In genomic region chr3:79233478-79234415, GRCm38 (mm10) we compare ENCODE assay signal across 12 mouse cellular contexts. TPM values are rescaled to one million over a fixed set of nuclear protein-coding genes. Genes with fewer than 3 reads are reported as not detected.
DNase-seq lines count a peak whose midpoint lies in the region; ATAC-seq and TF ChIP-seq lines count a peak whose summit lies in the region.
"Had no signal": no experiment of that assay in that cellular context is flagged by ENCODE, and none has a peak within 500 bp of the region (broad histone marks: within the 10 kb centered on the region; RNA-seq: fewer than 3 reads in every experiment).

No protein-coding gene starts in this region.

- TF ChIP-seq CTCF in hindbrain, postnatal 0 days (IDR thresholded peaks at IDR 0.05; ENCODE audit: low read depth) = no peak

- intact Hi-C loops in heart, postnatal 25 days (cut with DNase I) = no loop called here
- intact Hi-C loops in gastrocnemius, postnatal 14 days (cut with DNase I; ENCODE audit: low total_unique reads) = no loop called here

- no peak for ATAC-seq in hindbrain, postnatal 0 days

- no peaks in the 10 kb centered on the region for H3K4me1 ChIP-seq in hindbrain, postnatal 0 days (ENCODE audit: insufficient read depth, low read length)

- H3K27ac ChIP-seq in hindbrain, postnatal 0 days = no peak overlapping the region
- H3K27ac ChIP-seq: hindbrain, embryonic 15.5 days; liver, embryonic 15.5 days had no signal

- H3K36me3 ChIP-seq in hindbrain, postnatal 0 days (ENCODE audit: insufficient read depth, low read length) = no peaks in the 10 kb centered on the region
- H3K36me3 ChIP-seq: hindbrain, embryonic 15.5 days; liver, embryonic 15.5 days had no signal

- H3K9me3 ChIP-seq in hindbrain, postnatal 0 days (ENCODE audit: low read length) = no peaks in the 10 kb centered on the region
- H3K9me3 ChIP-seq: hindbrain, embryonic 15.5 days; liver, embryonic 15.5 days had no signal

- WGBS in hindbrain, postnatal 0 days = 72% methylated on average over 13 of the region's 13 CpGs

- no peak overlapping the region for H3K9ac ChIP-seq in hindbrain, postnatal 0 days (replicated peaks; ENCODE audit: low read length)
- H3K9ac ChIP-seq: hindbrain, embryonic 15.5 days; liver, embryonic 15.5 days had no signal

- no peak overlapping the region for H3K4me2 ChIP-seq in hindbrain, postnatal 0 days (ENCODE audit: low read depth, low read length)
- H3K4me2 ChIP-seq: hindbrain, embryonic 15.5 days; liver, embryonic 15.5 days had no signal

- DNase-seq in heart, adult 18-20 months = peak; percentile 72 to 78
- no peak for DNase-seq in heart, postnatal 25 days (ENCODE audit: low spot score)
- DNase-seq in CD4-positive helper T cell, adult 2 months (ENCODE audit: low read depth, low spot score) = peak; percentile 55
- peak; percentile 28 for DNase-seq in gastrocnemius, postnatal 14 days
- peak; percentile 53 for DNase-seq in lung, postnatal 14 days
- DNase-seq in thymus, postnatal 36 days = no peak
- DNase-seq in thymus, postnatal 4 days = no peak
- no peak for DNase-seq in hindbrain, postnatal 0 days (ENCODE audit: low spot score)
- DNase-seq: cerebellum, adult 18-20 months; retina, postnatal 1 day had no signal

- H3K27me3 ChIP-seq in hindbrain, postnatal 0 days (ENCODE audit: insufficient read depth, low read length) = no peaks in the 10 kb centered on the region
- H3K27me3 ChIP-seq: hindbrain, embryonic 15.5 days; liver, embryonic 15.5 days had no signal

- H3K4me3 ChIP-seq in hindbrain, postnatal 0 days (ENCODE audit: low read length) = no peak overlapping the region
- H3K4me3 ChIP-seq: hindbrain, embryonic 15.5 days; liver, embryonic 15.5 days had no signal

RNA-seq across cellular contexts. Expression of gene Rapgef2, which starts 52.6 kb away (rescaled TPM):
- 10 to 100 TPM; 34.3 to 34.5 TPM for total RNA-seq in heart, adult 18-20 months (2021)
- 10 to 100 TPM; 25.7 to 36.5 TPM for total RNA-seq in heart, postnatal 25 days (2021)
- total RNA-seq in gastrocnemius, postnatal 14 days (2021) = 10 to 100 TPM; 20.5 to 21.0 TPM
- 49.6 and 49.8 TPM in 2 replicates for total RNA-seq in hindbrain, postnatal 0 days (2014; rRNA removed)
- polyA plus RNA-seq in hindbrain, postnatal 0 days (2015; fragmentation: Nextera tagmentation; extraction: Ambion mirVana) = 8.2 and 8.8 TPM in 2 replicates

Comparison
In these comparisons a context has a peak if more than half of its experiments do, and no peak if none do; other contexts are left out.
1. DNase-seq: peak in heart, adult 18-20 months (2 of 2), CD4-positive helper T cell, adult 2 months (single experiment), gastrocnemius, postnatal 14 days (single experiment) and lung, postnatal 14 days (single experiment); none in heart, postnatal 25 days (single experiment), thymus, postnatal 36 days (0 of 2), thymus, postnatal 4 days (single experiment) and hindbrain, postnatal 0 days (single experiment).